Mouse (Mus musculus): ENCODE results near the gene Wscd2. TPM values are rescaled to one million over a fixed set of nuclear protein-coding genes. Genes with fewer than 3 reads are reported as not detected.
A peak's percentile ranks its signal among the peaks of the same experiment; 100 is the strongest.

Gene Wscd2
- polyA plus RNA-seq, 1 experiment from 2014 or later: 9.2 TPM

DNA sequence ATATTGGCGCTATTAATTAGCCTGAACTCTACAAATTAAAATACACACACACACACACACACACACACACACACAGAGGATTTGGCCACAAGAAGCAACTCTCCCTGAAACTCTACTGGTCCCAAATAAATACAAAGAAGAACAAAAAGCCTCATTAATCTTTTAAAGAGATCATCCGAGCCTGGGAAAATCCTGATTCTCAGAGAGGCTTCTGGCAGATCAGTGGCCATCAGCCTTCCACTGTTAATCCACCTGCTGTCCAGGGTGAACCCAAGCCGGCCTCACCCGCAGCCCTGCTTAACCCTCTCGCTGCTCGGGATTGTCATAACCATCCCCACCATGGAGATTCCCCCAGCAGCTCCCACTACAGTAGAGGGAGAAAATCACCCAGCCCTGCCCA is 23.6 kb upstream of the Wscd2 start:
- Histone ChIP-seq H3K9me3 (replicated peaks) (no peaks in the 10 kb centered on the region), H3K27ac (replicated peaks) (peak overlapping the region; percentile 75), H3K36me3 (no peaks in the 10 kb centered on the region), H3K4me3 (no peak overlapping the region), H3K4me1 (peaks cover 68% of the 10 kb centered on the region), H3K27me3 (ENCODE audit: low read depth, poor library complexity, severe bottlenecking) (peaks cover 27% of the 10 kb centered on the region)
- peak; percentile 26 for DNase-seq (ENCODE audit: low spot score)
- 33% methylated on average over 6 of the region's 6 CpGs for WGBS

DNA sequence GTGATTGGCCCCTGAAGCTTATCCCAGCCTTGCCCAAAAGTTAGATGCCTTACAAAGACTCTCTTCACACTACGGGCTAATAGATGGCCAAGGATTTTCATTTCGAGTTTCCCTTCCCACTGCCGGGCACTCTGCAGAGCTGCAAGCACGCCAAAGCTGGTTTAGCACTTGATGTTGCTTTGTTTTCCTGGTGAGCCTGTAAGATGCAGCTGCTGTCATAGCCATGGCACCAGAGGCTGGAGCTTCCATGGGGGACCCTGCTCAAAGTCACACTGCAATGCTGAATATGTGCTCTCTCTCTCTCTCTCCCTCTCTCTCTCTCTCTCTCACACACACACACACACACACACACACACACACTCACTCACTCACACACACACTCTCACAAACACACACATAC is 23.1 kb upstream of the Wscd2 start:
- Histone ChIP-seq H3K4me3 (no peak overlapping the region), H3K36me3 (no peaks in the 10 kb centered on the region), H3K27me3 (ENCODE audit: low read depth, poor library complexity, severe bottlenecking) (peaks cover 21% of the 10 kb centered on the region), H3K4me1 (peaks cover 64% of the 10 kb centered on the region), H3K27ac (replicated peaks) (peak overlapping the region; percentile 75), H3K9me3 (replicated peaks) (no peaks in the 10 kb centered on the region)
- no peak for DNase-seq (ENCODE audit: low spot score)
- WGBS: 22% methylated on average over 4 of the region's 4 CpGs

DNA sequence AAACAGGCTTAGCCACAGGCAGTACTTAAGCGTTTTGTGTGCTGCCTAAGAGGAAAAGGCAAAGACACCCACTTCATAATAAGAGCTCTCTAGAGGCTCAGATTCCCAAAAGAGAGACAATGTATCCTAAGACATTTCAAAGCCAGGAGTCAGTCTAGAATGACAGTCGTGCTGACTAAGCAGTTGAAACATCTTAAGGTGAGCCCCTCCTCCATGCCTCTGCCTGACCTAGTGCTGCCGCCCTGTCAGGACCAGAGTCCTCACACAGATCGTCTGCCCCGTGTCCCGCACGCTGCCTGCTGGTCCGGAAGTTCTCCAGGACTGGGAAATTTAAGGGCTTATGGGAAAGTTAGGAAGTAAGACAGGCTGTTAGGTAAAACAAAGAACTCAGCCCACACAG is 22.4 kb upstream of the Wscd2 start:
- Histone ChIP-seq H3K36me3 (no peaks in the 10 kb centered on the region), H3K9me3 (replicated peaks) (no peaks in the 10 kb centered on the region), H3K27me3 (ENCODE audit: low read depth, poor library complexity, severe bottlenecking) (peaks cover 15% of the 10 kb centered on the region), H3K4me3 (peak overlapping the region; percentile 12; the same call in 1 of the 2 replicates), H3K4me1 (peaks cover 61% of the 10 kb centered on the region), H3K27ac (replicated peaks) (peak overlapping the region; percentile 75)
- DNase-seq (ENCODE audit: low spot score): peak; percentile 49
- under 1% methylated on average over 8 of the region's 8 CpGs for WGBS

DNA sequence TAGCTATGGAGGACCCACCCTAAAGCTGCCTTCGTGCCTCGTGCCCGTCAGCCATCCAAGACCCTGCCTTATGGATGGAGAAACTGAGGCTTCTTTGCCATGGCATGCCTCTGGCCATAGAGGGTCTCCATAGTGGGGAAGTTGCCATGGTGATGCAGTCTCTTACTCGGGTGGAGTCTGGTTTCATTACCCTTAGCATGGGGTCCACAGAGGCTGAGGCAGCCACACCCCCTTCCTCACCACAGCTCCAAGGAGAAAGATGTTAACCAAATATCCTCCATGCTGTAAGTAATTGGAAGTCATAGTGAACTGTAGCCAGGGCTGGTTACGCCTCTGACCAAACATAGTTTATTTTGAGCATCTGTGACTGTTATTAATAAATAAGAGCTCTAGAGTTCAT is 21.5 kb upstream of the Wscd2 start:
- Histone ChIP-seq H3K4me3 (no peak overlapping the region), H3K27ac (replicated peaks) (peak overlapping the region; percentile 75), H3K4me1 (peaks cover 59% of the 10 kb centered on the region), H3K36me3 (no peaks in the 10 kb centered on the region), H3K27me3 (ENCODE audit: low read depth, poor library complexity, severe bottlenecking) (peaks cover 6% of the 10 kb centered on the region), H3K9me3 (replicated peaks) (no peaks in the 10 kb centered on the region)
- no peak for DNase-seq (ENCODE audit: low spot score)
- 62% methylated on average over 5 of the region's 5 CpGs for WGBS

DNA sequence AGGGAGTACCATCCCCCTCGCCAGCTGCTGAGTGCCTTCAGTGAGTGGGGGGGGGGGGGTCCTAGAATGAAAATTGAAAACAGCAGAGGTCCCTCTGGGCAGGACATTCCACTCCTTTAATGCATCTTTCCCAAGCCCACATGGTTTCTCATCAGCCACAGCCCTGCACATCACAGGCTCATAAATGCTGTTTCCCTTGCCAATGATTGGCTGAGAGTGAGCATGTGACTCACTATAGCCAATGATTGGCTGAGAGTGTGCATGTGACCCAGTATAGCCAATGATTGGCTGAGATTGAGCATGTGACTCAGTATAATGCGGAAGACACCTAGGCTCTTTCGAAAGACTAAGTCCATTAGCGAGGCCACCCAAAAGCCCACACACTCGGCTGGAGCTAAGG is 20.9 kb upstream of the Wscd2 start:
- Histone ChIP-seq H3K27ac (replicated peaks) (no peak overlapping the region; the same call in 1 of the 2 replicates), H3K4me3 (no peak overlapping the region), H3K36me3 (no peaks in the 10 kb centered on the region), H3K4me1 (peaks cover 55% of the 10 kb centered on the region), H3K27me3 (ENCODE audit: low read depth, poor library complexity, severe bottlenecking) (peaks cover 3% of the 10 kb centered on the region; the same call in 1 of the 2 replicates), H3K9me3 (replicated peaks) (no peaks in the 10 kb centered on the region)
- no peak for DNase-seq (ENCODE audit: low spot score)
- WGBS: 88% methylated on average over 5 of the region's 5 CpGs

DNA sequence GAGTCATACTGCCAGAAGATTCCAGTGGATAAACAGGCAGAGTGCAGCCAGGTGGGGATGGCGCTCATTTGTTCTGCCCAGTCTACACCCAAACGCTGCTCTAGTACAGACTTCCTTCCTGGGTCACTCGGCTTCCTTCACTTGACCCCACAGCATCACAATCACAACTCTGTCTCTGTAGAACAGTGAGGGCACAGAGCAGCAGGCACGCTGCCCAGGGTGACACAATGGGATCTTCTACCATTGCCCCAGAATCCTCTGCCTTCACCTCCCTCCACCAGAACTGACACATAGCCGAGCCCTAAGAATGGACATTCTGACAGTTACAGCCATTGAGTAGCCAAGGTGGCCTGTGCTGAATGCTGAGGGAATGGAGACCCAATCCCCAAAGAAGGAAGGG is 20.3 kb upstream of the Wscd2 start:
- H3K4me1 ChIP-seq: peaks cover 61% of the 10 kb centered on the region
- H3K27ac ChIP-seq (replicated peaks): 0 out of 2 replicates have a peak overlapping the region, but pooled peaks have one; percentile 10
- no peaks in the 10 kb centered on the region for H3K36me3 ChIP-seq
- H3K9me3 ChIP-seq (replicated peaks): no peaks in the 10 kb centered on the region
- no peak overlapping the region for H3K4me3 ChIP-seq
- peaks cover 3% of the 10 kb centered on the region; the same call in 1 of the 2 replicates for H3K27me3 ChIP-seq (ENCODE audit: low read depth, poor library complexity, severe bottlenecking)
- no peak for DNase-seq (ENCODE audit: low spot score)
- 91% methylated on average over 5 of the region's 5 CpGs for WGBS

DNA sequence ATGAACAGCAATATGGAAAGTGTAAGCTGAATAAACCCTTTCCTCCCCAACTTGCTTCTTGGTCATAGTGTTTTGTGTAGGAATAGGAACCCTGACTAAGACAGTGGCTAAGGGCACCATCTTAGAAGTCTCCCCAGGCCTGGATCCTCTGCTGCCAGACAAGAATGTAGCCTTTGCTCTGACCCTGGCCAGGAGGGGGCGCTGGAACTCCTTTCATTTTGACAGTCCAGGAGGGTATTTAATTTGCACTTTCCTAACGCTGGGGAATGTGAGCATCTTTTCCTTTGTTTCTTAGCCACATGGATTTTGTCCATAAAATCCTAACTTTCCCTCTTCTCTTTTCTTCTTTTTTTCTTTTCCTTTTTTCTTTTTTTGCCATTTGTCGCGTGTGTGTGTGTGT is 18.7 kb upstream of the Wscd2 start:
- no peaks in the 10 kb centered on the region for H3K9me3 ChIP-seq (replicated peaks)
- 0 out of 2 replicates have a peak, but pooled peaks cover 3% of the 10 kb centered on the region for H3K27me3 ChIP-seq (ENCODE audit: low read depth, poor library complexity, severe bottlenecking)
- WGBS: 51% methylated on average over 4 of the region's 4 CpGs

DNA sequence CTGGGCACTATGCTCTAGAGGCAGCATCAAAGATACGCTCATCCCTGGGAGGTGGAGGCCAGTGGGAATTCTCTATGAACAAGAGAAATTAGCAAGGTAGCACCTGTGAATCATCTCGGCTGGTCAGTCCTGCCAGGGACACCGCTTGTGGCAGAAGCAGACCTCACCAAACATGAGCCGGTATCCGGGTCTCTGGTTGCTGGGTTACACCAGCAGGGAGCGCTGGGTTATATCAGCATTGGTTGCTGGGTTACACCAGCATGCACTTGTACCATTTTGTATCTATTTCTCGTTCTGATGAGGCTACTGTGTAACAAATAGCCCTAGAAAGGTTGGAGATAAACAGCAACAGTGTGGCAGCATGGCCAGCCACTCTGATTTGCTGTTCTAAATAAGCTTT is 17.8 kb upstream of the Wscd2 start:
- Histone ChIP-seq H3K4me1 (peaks cover 55% of the 10 kb centered on the region), H3K9me3 (replicated peaks) (no peaks in the 10 kb centered on the region), H3K27me3 (ENCODE audit: low read depth, poor library complexity, severe bottlenecking) (0 out of 2 replicates have a peak, but pooled peaks cover 3% of the 10 kb centered on the region), H3K4me3 (no peak overlapping the region), H3K27ac (replicated peaks) (0 out of 2 replicates have a peak overlapping the region, but pooled peaks have one; percentile 43), H3K36me3 (no peaks in the 10 kb centered on the region)
- no peak for DNase-seq (ENCODE audit: low spot score)
- 56% methylated on average over 7 of the region's 7 CpGs for WGBS

More for the DNA sequence above, 18.7 kb upstream of the Wscd2 start:
- DNase-seq (ENCODE audit: low spot score): peak; percentile 68
- H3K27ac ChIP-seq (replicated peaks): no peak overlapping the region
- H3K4me1 ChIP-seq: peaks cover 56% of the 10 kb centered on the region
- no peak overlapping the region for H3K4me3 ChIP-seq
- no peaks in the 10 kb centered on the region for H3K36me3 ChIP-seq

DNA sequence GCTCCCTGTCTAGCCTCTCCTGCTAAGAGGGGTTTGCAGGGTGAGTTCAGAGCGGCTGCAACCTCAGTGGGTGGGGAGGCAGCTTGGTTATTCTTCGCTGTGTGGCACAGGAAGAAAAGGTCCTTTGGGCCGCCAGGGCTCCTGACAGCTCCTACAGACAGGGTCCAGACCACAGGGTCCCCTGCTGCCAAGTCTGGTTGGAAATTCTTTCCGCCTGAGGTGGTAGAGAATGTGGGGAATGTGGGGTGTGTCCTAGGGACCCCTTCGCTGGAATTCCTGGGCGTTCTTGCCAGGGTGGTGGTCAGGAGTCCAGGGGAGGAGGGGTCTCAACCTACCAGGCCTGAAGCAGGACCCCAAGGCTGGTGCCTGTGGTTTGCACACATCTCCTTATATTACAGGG is 13.3 kb upstream of the Wscd2 start:
- H3K9me3 ChIP-seq (replicated peaks): no peaks in the 10 kb centered on the region
- WGBS: 28% methylated on average over 6 of the region's 6 CpGs
- no peak for DNase-seq (ENCODE audit: low spot score)
- H3K27me3 ChIP-seq (ENCODE audit: low read depth, poor library complexity, severe bottlenecking): no peaks in the 10 kb centered on the region
- H3K27ac ChIP-seq (replicated peaks): peak overlapping the region; percentile 61
- no peaks in the 10 kb centered on the region for H3K36me3 ChIP-seq
- peaks cover 55% of the 10 kb centered on the region for H3K4me1 ChIP-seq
- no peak overlapping the region for H3K4me3 ChIP-seq

DNA sequence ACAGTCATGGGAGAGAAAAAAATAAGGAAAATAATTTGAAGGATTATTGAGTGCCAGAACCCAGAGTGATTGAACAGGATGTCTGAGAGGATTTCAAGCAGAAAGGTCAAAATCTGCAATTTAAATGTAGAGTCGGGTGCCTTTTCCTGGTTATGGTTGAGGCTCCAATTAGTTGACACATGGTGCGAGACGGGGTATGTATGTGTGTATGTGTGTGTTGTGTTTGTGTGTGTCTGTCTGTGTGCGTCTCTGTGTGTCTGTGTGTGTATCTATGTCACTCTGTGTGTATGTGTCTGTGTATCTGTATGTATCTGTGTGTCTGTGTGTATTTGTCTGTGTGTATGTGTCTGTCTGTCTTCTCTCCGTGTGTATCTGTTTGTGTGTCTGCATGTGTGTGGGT is 11.1 kb upstream of the Wscd2 start:
- no peak for DNase-seq (ENCODE audit: low spot score)
- H3K9me3 ChIP-seq (replicated peaks): no peaks in the 10 kb centered on the region
- H3K27ac ChIP-seq (replicated peaks): peak overlapping the region; percentile 65; the same call in 1 of the 2 replicates
- WGBS: 78% methylated on average over 5 of the region's 5 CpGs
- H3K4me1 ChIP-seq: peaks cover 43% of the 10 kb centered on the region
- no peaks in the 10 kb centered on the region for H3K36me3 ChIP-seq
- H3K27me3 ChIP-seq (ENCODE audit: low read depth, poor library complexity, severe bottlenecking): no peaks in the 10 kb centered on the region
- no peak overlapping the region for H3K4me3 ChIP-seq

DNA sequence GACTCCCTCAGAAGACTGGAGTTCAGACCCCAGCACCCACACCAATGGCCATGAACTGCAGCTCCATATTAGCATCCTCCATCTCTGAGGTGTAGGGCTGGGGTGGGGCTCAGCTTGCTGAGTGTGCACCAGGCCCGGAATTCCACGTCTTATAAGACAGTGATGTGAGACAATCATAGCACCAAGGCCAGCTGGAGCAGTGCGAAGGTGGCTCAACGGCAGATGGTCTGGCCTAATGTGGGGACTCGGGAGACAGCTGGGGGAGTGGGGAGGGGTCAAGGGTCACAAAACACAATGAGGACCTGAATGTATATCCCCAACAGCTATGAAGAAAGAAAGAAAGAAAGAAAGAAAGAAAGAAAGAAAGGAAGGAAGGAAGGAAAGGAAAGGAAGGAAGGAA is 9.7 kb upstream of the Wscd2 start:
- DNase-seq (ENCODE audit: low spot score): peak; percentile 36
- peak overlapping the region; percentile 65 for H3K27ac ChIP-seq (replicated peaks)
- 59% methylated on average over 5 of the region's 5 CpGs for WGBS

DNA sequence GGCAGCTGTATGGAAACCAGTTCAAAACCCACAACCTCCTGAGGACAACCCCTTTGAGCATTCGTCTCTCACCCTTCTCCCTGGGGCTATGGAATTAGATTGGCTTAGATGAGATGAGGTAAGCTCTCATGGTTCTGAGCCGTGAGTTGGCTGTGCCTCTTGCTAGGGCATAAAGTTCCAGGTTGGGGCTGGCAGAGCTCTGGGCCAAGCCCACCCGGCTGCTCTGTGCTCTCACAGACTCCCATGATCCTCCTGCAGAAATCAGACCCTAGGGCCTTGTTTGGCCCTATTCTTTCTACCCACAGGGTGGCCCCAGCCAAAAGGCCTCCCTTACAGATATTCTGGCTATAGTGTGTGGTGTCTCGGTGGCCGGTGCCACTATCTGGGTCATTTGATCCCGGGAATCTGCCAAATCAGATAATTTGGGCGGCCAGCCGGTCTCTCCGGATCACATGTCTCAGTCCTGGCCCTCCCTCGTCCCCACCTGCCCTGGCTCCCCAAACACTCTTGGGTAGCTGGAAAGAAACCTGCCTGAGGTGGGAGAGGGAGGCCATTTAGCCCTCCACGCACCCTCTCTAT is 4.5 kb upstream of the Wscd2 start:
- H3K27ac ChIP-seq (replicated peaks): no peak overlapping the region
- 87% methylated on average over 11 of the region's 11 CpGs for WGBS

More for the DNA sequence above, 9.7 kb upstream of the Wscd2 start:
- no peaks in the 10 kb centered on the region for H3K9me3 ChIP-seq (replicated peaks)
- peaks cover 36% of the 10 kb centered on the region for H3K4me1 ChIP-seq
- no peaks in the 10 kb centered on the region for H3K27me3 ChIP-seq (ENCODE audit: low read depth, poor library complexity, severe bottlenecking)
- H3K4me3 ChIP-seq: no peak overlapping the region
- H3K36me3 ChIP-seq: no peaks in the 10 kb centered on the region

DNA sequence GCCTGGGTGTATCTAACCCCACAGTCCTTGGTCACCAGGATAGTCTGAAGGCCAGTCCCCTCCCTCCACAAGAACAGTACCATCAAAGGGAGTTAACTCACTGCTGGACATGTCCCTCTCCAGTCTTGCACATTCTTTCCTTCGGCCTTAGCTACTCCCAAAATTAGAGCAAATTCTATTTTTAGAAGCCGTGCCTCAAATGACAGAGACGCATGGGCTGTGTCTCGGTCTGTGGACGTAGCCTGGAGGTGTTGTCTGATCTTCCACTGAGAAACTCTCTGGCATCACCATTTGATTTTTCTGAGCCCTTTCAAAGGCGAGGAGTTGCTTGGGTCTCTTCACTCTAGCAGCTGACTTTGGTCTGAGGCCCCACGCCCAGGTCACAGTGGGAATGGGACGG is 2.3 kb upstream of the Wscd2 start:
- Histone ChIP-seq H3K27me3 (ENCODE audit: low read depth, poor library complexity, severe bottlenecking) (peaks cover 43% of the 10 kb centered on the region), H3K27ac (replicated peaks) (no peak overlapping the region), H3K36me3 (no peaks in the 10 kb centered on the region), H3K4me3 (no peak overlapping the region), H3K9me3 (replicated peaks) (no peaks in the 10 kb centered on the region), H3K4me1 (peaks cover 28% of the 10 kb centered on the region)
- 83% methylated on average over 8 of the region's 8 CpGs for WGBS
- DNase-seq (ENCODE audit: low spot score): no peak

More for the DNA sequence above, 4.5 kb upstream of the Wscd2 start:
- no peaks in the 10 kb centered on the region for H3K9me3 ChIP-seq (replicated peaks)
- no peaks in the 10 kb centered on the region for H3K36me3 ChIP-seq
- H3K27me3 ChIP-seq (ENCODE audit: low read depth, poor library complexity, severe bottlenecking): peaks cover 21% of the 10 kb centered on the region
- H3K4me1 ChIP-seq: peaks cover 6% of the 10 kb centered on the region
- no peak overlapping the region for H3K4me3 ChIP-seq
- no peak for DNase-seq (ENCODE audit: low spot score)
